Mouse (Mus musculus) embryonic facial prominence, embryonic 13.5 days (tissue): ENCODE measurements around the gene Ctf2. TPM values are rescaled to one million over a fixed set of nuclear protein-coding genes. Genes with fewer than 3 reads are reported as not detected.
A peak's percentile ranks its signal among the peaks of the same experiment; 100 is the strongest.

Experiments used
- ATAC-seq: fragments of 200-750 bp; cut with Nextera tagmentation; 2 replicates; pipeline ENCODE4 v1.8.0; 2017; ENCODE audit warnings: low read depth; ENCODE audit not compliant: insufficient number of reproducible peaks, insufficient read depth, low FRiP score, low TSS enrichment
- H3K27ac ChIP-seq: fragments of 300-500 bp; sonication (generic); 2 replicates; pipeline ENCODE4 v1.5.1; 2015; ENCODE audit warnings: moderate library complexity, mild to moderate bottlenecking, inconsistent platforms
- H3K27me3 ChIP-seq: fragments of 300-500 bp; sonication (generic); 2 replicates; pipeline ENCODE4 v1.6.1; 2015; ENCODE audit warnings: mild to moderate bottlenecking, inconsistent platforms
- H3K36me3 ChIP-seq: fragments of 300-500 bp; sonication (generic); 2 replicates; pipeline ENCODE4 v1.6.1; 2015; ENCODE audit warnings: mild to moderate bottlenecking, inconsistent platforms
- H3K4me1 ChIP-seq: fragments of 300-500 bp; sonication (generic); 2 replicates; pipeline ENCODE4 v1.6.1; 2015; ENCODE audit warnings: inconsistent platforms
- H3K4me2 ChIP-seq: fragments of 300-500 bp; sonication (generic); 2 replicates; pipeline ENCODE4 v1.6.1; 2015; ENCODE audit warnings: moderate library complexity, mild to moderate bottlenecking, inconsistent platforms
- H3K4me3 ChIP-seq: fragments of 300-500 bp; sonication (generic); 2 replicates; pipeline ENCODE4 v1.5.1; 2015; ENCODE audit warnings: mild to moderate bottlenecking, inconsistent platforms
- H3K9ac ChIP-seq: fragments of 300-500 bp; sonication (generic); 2 replicates; pipeline ENCODE4 v1.6.1; 2015; ENCODE audit warnings: mild to moderate bottlenecking, inconsistent platforms
- H3K9me3 ChIP-seq: fragments of 300-500 bp; sonication (generic); 2 replicates; pipeline ENCODE4 v1.6.1; 2016; ENCODE audit warnings: inconsistent platforms
- WGBS: fragments of 180-500 bp; shearing (Covaris S2); methylation state at CpG from one replicate; pipeline ENCODE4 v1.1.7; 2015; ENCODE audit warnings: mixed read lengths; 5-methylcytosine and 5-hydroxymethylcytosine counted together
- polyA plus RNA-seq: library from polyadenylated mRNA; unstranded; fragments of >200 nt; fragmentation: Nextera tagmentation; extraction: Ambion mirVana; gene quantifications from 2 replicates; pipeline ENCODE4 v1.2.1, GENCODE M21; 2015

Gene Ctf2
- polyA plus RNA-seq, 1 experiment from 2014 or later, result 0.60 TPM

DNA sequence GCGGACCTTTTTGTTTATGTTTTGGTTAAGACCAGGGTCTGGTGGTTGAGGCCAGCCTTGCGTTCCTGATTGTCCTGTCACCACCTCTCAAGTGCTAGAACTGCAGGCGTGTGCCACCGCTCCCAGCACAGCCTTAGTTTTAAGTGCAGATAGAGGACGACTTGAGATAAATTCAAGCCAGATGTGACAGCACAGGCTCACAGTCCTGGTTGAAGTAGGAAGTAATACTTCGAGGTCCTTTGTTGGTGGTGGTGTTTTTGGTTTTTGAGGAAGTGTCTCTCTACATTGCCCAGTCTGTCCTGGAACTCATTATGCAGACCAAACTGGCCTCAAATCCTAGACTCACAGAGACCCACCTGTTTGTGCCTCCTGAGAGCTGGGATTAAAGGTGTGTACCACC lies 27.8 kb upstream of the Ctf2 start:
- ATAC-seq, result no peak
- 16% methylated on average over 6 of the region's 6 CpGs for WGBS
- 0 out of 2 replicates have a peak overlapping the region, but pooled peaks have one; percentile 20 for H3K4me2 ChIP-seq
- peak overlapping the region; percentile 12; the same call in 1 of the 2 replicates for H3K27ac ChIP-seq
- no peaks in the 10 kb centered on the region for H3K27me3 ChIP-seq
- no peaks in the 10 kb centered on the region for H3K9me3 ChIP-seq
- no peak overlapping the region for H3K4me3 ChIP-seq
- peaks cover 84% of the 10 kb centered on the region for H3K36me3 ChIP-seq
- peaks cover 36% of the 10 kb centered on the region for H3K4me1 ChIP-seq
- peak overlapping the region; percentile 44; the same call in 1 of the 2 replicates for H3K9ac ChIP-seq

GRCm38 (mm10) chr7:127753741-127754140 lies 21.8 kb upstream of the Ctf2 start:
- no peak overlapping the region for H3K4me3 ChIP-seq
- H3K4me2 ChIP-seq, result no peak overlapping the region
- WGBS, result 89% methylated on average over 7 of the region's 7 CpGs
- H3K4me1 ChIP-seq, result peaks cover 36% of the 10 kb centered on the region
- peaks cover 99% of the 10 kb centered on the region for H3K36me3 ChIP-seq
- H3K9ac ChIP-seq, result 0 out of 2 replicates have a peak overlapping the region, but pooled peaks have one; percentile 57
- no peak overlapping the region for H3K27ac ChIP-seq
- H3K27me3 ChIP-seq, result no peaks in the 10 kb centered on the region
- H3K9me3 ChIP-seq, result no peaks in the 10 kb centered on the region
- no peak for ATAC-seq

- Histone ChIP-seq H3K4me1 (peaks cover 35% of the 10 kb centered on the region), H3K4me3 (no peak overlapping the region), H3K9ac (peak overlapping the region; percentile 32; the same call in 1 of the 2 replicates), H3K9me3 (no peaks in the 10 kb centered on the region), H3K27ac (no peak overlapping the region), H3K36me3 (peaks cover 99% of the 10 kb centered on the region), H3K27me3 (no peaks in the 10 kb centered on the region), H3K4me2 (no peak overlapping the region)
- ATAC-seq, result no peak
- 52% methylated on average over 5 of the region's 5 CpGs for WGBS
These were observed 21.2 kb upstream of the Ctf2 start for GRCm38 (mm10) chr7:127753158-127753557.

DNA sequence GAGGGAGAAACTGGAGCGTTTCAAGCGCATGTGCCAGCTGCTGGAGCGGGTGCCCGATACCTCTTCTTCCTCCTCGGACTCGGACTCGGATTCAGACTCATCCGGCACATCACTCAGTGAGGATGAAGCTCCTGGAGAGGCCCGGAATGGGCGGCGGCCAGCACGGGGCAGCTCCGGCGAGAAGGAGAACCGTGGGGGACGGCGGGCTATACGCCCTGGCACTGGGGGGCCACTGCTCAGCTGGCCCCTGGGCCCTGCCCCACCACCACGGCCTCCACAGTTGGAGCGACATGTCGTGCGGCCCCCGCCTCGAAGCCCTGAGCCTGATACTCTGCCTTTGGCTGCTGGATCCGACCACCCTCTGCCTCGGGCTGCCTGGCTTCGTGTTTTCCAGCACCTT lies 20.1 kb upstream of the Ctf2 start:
- H3K27ac ChIP-seq, result no peak overlapping the region
- no peak overlapping the region for H3K4me2 ChIP-seq
- no peaks in the 10 kb centered on the region for H3K9me3 ChIP-seq
- H3K36me3 ChIP-seq, result peaks cover 93% of the 10 kb centered on the region
- 0 out of 2 replicates have a peak overlapping the region, but pooled peaks have one; percentile 16 for H3K9ac ChIP-seq
- peaks cover 46% of the 10 kb centered on the region for H3K4me1 ChIP-seq
- 95% methylated on average over 27 of the region's 27 CpGs for WGBS
- H3K4me3 ChIP-seq, result no peak overlapping the region; the same call in 1 of the 2 replicates
- no peak for ATAC-seq
- H3K27me3 ChIP-seq, result no peaks in the 10 kb centered on the region

DNA sequence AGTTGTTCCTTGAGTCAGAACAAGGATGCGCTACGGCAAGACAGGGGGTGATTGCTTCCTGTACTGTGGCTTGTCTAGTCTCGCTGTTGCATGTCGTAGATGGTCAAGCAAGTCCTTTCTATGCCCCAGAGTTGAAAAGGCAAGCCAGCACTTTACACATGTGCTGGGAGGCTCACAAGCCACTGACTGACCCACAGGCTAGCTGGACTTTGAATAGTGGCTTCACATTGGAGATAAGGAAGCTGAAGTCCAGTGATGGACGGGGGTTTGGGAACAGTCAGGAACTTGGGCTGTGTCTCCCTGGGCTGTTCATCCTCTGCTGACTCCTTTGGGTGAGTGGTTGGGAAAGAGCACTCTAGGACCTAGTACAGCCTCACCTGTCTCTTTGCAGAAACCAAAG lies 19.7 kb upstream of the Ctf2 start:
- Histone ChIP-seq H3K36me3 (peaks cover 88% of the 10 kb centered on the region), H3K4me1 (peaks cover 45% of the 10 kb centered on the region), H3K4me3 (no peak overlapping the region; the same call in 1 of the 2 replicates), H3K9ac (0 out of 2 replicates have a peak overlapping the region, but pooled peaks have one; percentile 16), H3K27ac (no peak overlapping the region), H3K9me3 (no peaks in the 10 kb centered on the region), H3K27me3 (no peaks in the 10 kb centered on the region), H3K4me2 (no peak overlapping the region)
- 93% methylated on average over 5 of the region's 5 CpGs for WGBS
- no peak for ATAC-seq

DNA sequence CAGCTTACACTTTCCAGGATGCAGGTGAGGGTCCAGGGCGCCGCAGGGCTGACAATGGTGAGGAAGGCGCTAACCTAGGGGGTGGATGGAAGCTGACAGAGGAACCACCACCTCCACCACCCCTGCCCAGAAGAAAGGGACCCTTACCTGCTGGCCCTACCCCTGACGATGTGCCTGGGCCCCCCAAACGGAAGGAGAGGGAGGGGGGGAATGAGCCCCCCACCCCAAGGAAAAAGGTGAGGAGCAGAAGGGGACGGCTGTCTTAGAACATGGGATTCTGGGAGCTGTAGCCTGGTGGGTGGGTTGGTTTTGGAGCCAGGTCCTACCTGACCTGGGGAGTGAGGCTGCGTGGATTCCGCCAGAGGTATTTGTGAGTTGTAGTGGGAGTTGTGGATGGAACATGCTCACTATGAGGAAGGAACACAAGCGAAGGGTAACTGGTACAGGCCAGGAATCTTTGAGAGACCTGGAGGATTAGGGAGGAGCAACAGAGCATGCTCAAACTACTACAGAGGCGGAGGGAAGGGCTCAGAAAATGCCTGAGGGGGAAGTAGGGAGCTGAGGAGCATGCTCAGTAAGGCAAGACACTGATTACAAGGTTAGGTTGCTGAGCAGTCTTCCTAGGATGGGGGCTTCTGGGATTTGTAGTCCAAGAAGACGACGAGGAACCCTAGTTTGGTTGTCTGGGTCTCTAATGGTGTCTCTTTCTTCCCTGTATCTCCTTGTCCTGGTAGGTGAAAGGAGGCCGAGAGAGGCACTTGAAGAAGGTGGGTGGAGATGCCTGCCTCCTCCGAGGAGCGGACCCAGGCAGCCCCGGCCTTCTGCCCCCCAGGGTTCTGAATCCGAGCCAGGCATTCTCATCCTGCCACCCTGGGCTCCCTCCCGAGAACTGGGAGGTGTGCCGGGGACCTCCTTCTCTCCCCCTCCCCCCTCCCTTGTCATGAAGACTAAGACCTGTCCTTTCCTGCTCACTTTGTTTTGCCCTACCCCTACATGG lies 18.5 kb upstream of the Ctf2 start:
- H3K27me3 ChIP-seq, result no peaks in the 10 kb centered on the region
- no peak overlapping the region for H3K4me3 ChIP-seq
- 81% methylated on average over 19 of the region's 19 CpGs for WGBS
- peaks cover 36% of the 10 kb centered on the region for H3K4me1 ChIP-seq
- H3K27ac ChIP-seq, result no peak overlapping the region
- ATAC-seq, result no peak
- H3K9ac ChIP-seq, result no peak overlapping the region; the same call in none of the 2 replicates
- no peak overlapping the region; the same call in 1 of the 2 replicates for H3K4me2 ChIP-seq
- H3K36me3 ChIP-seq, result peaks cover 77% of the 10 kb centered on the region
- H3K9me3 ChIP-seq, result no peaks in the 10 kb centered on the region

GRCm38 (mm10) chr7:127748235-127748560 lies 16.2 kb upstream of the Ctf2 start:
- WGBS, result 93% methylated on average over 28 of the region's 28 CpGs
- Histone ChIP-seq H3K9me3 (no peaks in the 10 kb centered on the region), H3K4me3 (peak overlapping the region; percentile 88), H3K36me3 (peaks cover 55% of the 10 kb centered on the region), H3K27me3 (no peaks in the 10 kb centered on the region), H3K27ac (no peak overlapping the region), H3K4me2 (peak overlapping the region; percentile 85), H3K4me1 (peaks cover 34% of the 10 kb centered on the region), H3K9ac (peak overlapping the region; percentile 93; the same call in 1 of the 2 replicates)
- ATAC-seq, result no peak

GRCm38 (mm10) chr7:127747559-127748234 lies 15.7 kb upstream of the Ctf2 start:
- Histone ChIP-seq H3K27ac (peak overlapping the region; percentile 92), H3K27me3 (no peaks in the 10 kb centered on the region), H3K36me3 (peaks cover 50% of the 10 kb centered on the region), H3K4me1 (peaks cover 29% of the 10 kb centered on the region), H3K9me3 (no peaks in the 10 kb centered on the region), H3K4me3 (peak overlapping the region; percentile 88), H3K9ac (peak overlapping the region; percentile 93), H3K4me2 (peak overlapping the region; percentile 85)
- WGBS, result 32% methylated on average over 6 of the region's 6 CpGs
- ATAC-seq, result no peak

GRCm38 (mm10) chr7:127746494-127747491 lies 14.8 kb upstream of the Ctf2 start:
- under 1% methylated on average over 46 of the region's 62 CpGs for WGBS
- peak overlapping the region; percentile 85 for H3K4me2 ChIP-seq
- no peaks in the 10 kb centered on the region for H3K9me3 ChIP-seq
- ATAC-seq, result peak; percentile 4; the same call in 1 of the 2 replicates
- no peaks in the 10 kb centered on the region for H3K27me3 ChIP-seq
- peak overlapping the region; percentile 92 for H3K27ac ChIP-seq
- peaks cover 27% of the 10 kb centered on the region for H3K4me1 ChIP-seq
- H3K36me3 ChIP-seq, result peaks cover 41% of the 10 kb centered on the region
- peak overlapping the region; percentile 93 for H3K9ac ChIP-seq
- H3K4me3 ChIP-seq, result peak overlapping the region; percentile 88

- Histone ChIP-seq H3K27me3 (no peaks in the 10 kb centered on the region), H3K36me3 (peaks cover 32% of the 10 kb centered on the region), H3K4me3 (peak overlapping the region; percentile 88), H3K27ac (peak overlapping the region; percentile 92), H3K4me2 (peak overlapping the region; percentile 85), H3K4me1 (peaks cover 27% of the 10 kb centered on the region), H3K9me3 (no peaks in the 10 kb centered on the region), H3K9ac (peak overlapping the region; percentile 93)
- ATAC-seq, result peak; percentile 84
- under 1% methylated on average over 38 of the region's 39 CpGs for WGBS
These were observed 13.9 kb upstream of the Ctf2 start for GRCm38 (mm10) chr7:127745652-127746493.
